Mouse (Mus musculus) myocyte (in vitro differentiated cells): ENCODE data around the gene Erg.

ENCODE experiments used
- MAX ChIP-seq: IDR thresholded peaks from one replicate; pipeline ENCODE4 v1.6.1; 2011; ENCODE audit warnings: low read depth, mild to moderate bottlenecking, control low read depth
- POLR2A ChIP-seq: IDR thresholded peaks from one replicate; pipeline ENCODE4 v1.6.1; 2011; ENCODE audit warnings: low read depth, mild to moderate bottlenecking, control low read depth, moderate library complexity; ENCODE audit not compliant: insufficient read length
- POLR2AphosphoS2 ChIP-seq: IDR thresholded peaks from one replicate; pipeline ENCODE4 v1.6.1; 2011; ENCODE audit warnings: low read depth, control low read depth; ENCODE audit not compliant: insufficient read length
- SRF ChIP-seq: IDR thresholded peaks from one replicate; pipeline ENCODE4 v1.6.1; 2011; ENCODE audit warnings: low read depth; ENCODE audit not compliant: control insufficient read depth, insufficient read length
- USF1 ChIP-seq: IDR thresholded peaks from one replicate; pipeline ENCODE4 v1.6.1; 2011; ENCODE audit warnings: low read depth, mild to moderate bottlenecking, control low read depth, moderate library complexity

DNA sequence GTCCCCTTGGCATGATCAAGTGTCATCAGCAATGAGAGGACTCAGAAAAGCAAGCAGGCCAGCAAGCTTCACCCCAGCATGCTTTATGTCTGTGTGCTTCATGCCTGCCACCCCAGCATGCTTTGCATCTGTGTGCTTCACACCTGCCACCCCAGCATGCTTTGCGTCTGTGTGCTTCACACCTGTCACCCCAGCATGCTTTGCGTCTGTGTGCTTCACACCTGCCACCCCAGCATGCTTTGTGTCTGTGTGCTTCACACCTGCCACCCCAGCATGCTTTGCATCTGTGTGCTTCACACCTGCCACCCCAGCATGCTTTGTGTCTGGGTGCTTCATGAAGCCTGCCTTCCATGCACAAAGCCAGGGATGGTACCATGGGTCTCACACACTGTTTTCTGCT is 33.3 kb downstream of the Erg start:
- TF ChIP-seq MAX: no peak
- no peak for TF ChIP-seq USF1
- TF ChIP-seq POLR2AphosphoS2: no peak
- TF ChIP-seq SRF: no peak
- no peak for TF ChIP-seq POLR2A
